Mouse (Mus musculus) bone marrow macrophage, adult 2 months (primary cell): ENCODE data around the gene Abcc4.

Experiments used
- CTCF ChIP-seq: IDR thresholded peaks from 2 replicates; pipeline ENCODE4 v1.5.1; 2012; ENCODE audit warnings: low read depth, mild to moderate bottlenecking, low read length, moderate library complexity
- POLR2A ChIP-seq: IDR thresholded peaks from 2 replicates; pipeline ENCODE4 v1.6.1; 2012; ENCODE audit warnings: mild to moderate bottlenecking, low read depth, low read length, borderline replicate concordance

- TF ChIP-seq POLR2A (no peak), CTCF (no peak)
Measured at GRCm38 (mm10) chr14:118565696-118566095, 140.3 kb downstream of the Abcc4 start.
